Mouse (Mus musculus): ENCODE measurements around the gene Mettl13.

- TF ChIP-seq CTCF (IDR thresholded peaks at IDR 0.05; ENCODE audit: low read depth) (no peak), EP300 (IDR thresholded peaks at IDR 0.05; ENCODE audit: low read depth) (no peak)
Measured at GRCm38 (mm10) chr1:162547607-162548006, 744 bp downstream of the Mettl13 start.
